Mouse (Mus musculus) CH12.LX (cell line): Measurements from ENCODE around the gene Camta1. TPM values are rescaled to one million over a fixed set of nuclear protein-coding genes. Genes with fewer than 3 reads are reported as not detected.

Experiments
- DNase-seq: peaks from one replicate; pipeline ENCODE4 v3.0.0-alpha.2; 2013; ENCODE audit errors: extremely low read depth
- H3K27ac ChIP-seq: 2 replicates; pipeline ENCODE4 v1.5.1; 2012; ENCODE audit warnings: low read depth, mild to moderate bottlenecking, control low read depth, moderate library complexity; ENCODE audit not compliant: insufficient read depth
- H3K27me3 ChIP-seq: replicated peaks from 2 replicates; pipeline ENCODE3; 2012; ENCODE audit warnings: inconsistent platforms
- H3K36me3 ChIP-seq, 2 experiments: replicated peaks in 1 of 2; 2 replicates each; pipeline versions ENCODE3 to v1.6.1; 2012; ENCODE audit warnings: inconsistent platforms in 1 of 2, low read length in 1 of 2, mild to moderate bottlenecking in 1 of 2, mixed read lengths in 1 of 2, moderate library complexity in 1 of 2; ENCODE audit not compliant: control insufficient read depth in 1 of 2, insufficient read depth in 1 of 2
- H3K4me1 ChIP-seq, 2 experiments: 2 replicates each; pipeline ENCODE4 v1.6.1; 2012; ENCODE audit warnings: inconsistent platforms in 1 of 2, moderate library complexity in 1 of 2; ENCODE audit not compliant: insufficient read depth in 2 of 2, control insufficient read depth in 1 of 2
- H3K4me2 ChIP-seq: 2 replicates; pipeline ENCODE4 v1.6.1; 2012; ENCODE audit warnings: low read depth, mild to moderate bottlenecking, control low read depth; ENCODE audit not compliant: poor library complexity, insufficient read depth, severe bottlenecking
- H3K4me3 ChIP-seq, 3 experiments: fragments of 150-350 bp in 1 of 3; sonication (generic) in 1 of 3; replicated peaks in 1 of 3; 2 replicates each; pipeline versions ENCODE3 to v1.5.1; 2011 to 2012; ENCODE audit warnings: low read depth in 2 of 3, low read length in 2 of 3, mild to moderate bottlenecking in 2 of 3, moderate library complexity in 2 of 3, control low read depth in 1 of 3, improper control_type of control experiment in 1 of 3, inconsistent platforms in 1 of 3, mixed read lengths in 1 of 3; ENCODE audit not compliant: poor library complexity in 1 of 3
- H3K79me2 ChIP-seq: replicated peaks from 2 replicates; pipeline ENCODE4 v1.6.1; 2012; ENCODE audit warnings: mild to moderate bottlenecking, moderate library complexity; ENCODE audit not compliant: control insufficient read depth, poor library complexity, insufficient read depth, severe bottlenecking; ENCODE audit errors: extremely low read depth
- H3K9ac ChIP-seq: 2 replicates; pipeline ENCODE4 v1.6.1; 2012; ENCODE audit warnings: low read depth, mild to moderate bottlenecking, control low read depth, moderate library complexity; ENCODE audit not compliant: insufficient read depth
- H3K9me3 ChIP-seq: replicated peaks from 2 replicates; pipeline ENCODE3; 2012; ENCODE audit warnings: low read length, inconsistent platforms, mixed read lengths
- ELF1 ChIP-seq: IDR thresholded peaks from 2 replicates; pipeline ENCODE4 v1.6.1; 2014; ENCODE audit warnings: low read depth, mild to moderate bottlenecking, inconsistent platforms, low read length, improper control_type of control experiment
- EP300 ChIP-seq: IDR thresholded peaks from 2 replicates; pipeline ENCODE4 v1.6.1; 2011; ENCODE audit warnings: low read length, improper control_type of control experiment
- ETS1 ChIP-seq: conservative IDR thresholded peaks from 2 replicates; pipeline ENCODE4 v1.6.1; 2012; ENCODE audit warnings: low read depth, mild to moderate bottlenecking, inconsistent platforms, low read length, improper control_type of control experiment, moderate library complexity
- IRF4 ChIP-seq: IDR thresholded peaks from 2 replicates; pipeline ENCODE4 v1.6.1; 2014; ENCODE audit warnings: low read depth, mild to moderate bottlenecking, inconsistent platforms, low read length, improper control_type of control experiment
- MAX ChIP-seq: IDR thresholded peaks from 2 replicates; pipeline ENCODE4 v1.6.1; 2011; ENCODE audit warnings: low read length, improper control_type of control experiment
- NELFE ChIP-seq: IDR thresholded peaks from 2 replicates; pipeline ENCODE4 v1.6.1; 2011; ENCODE audit warnings: low read depth, low read length, improper control_type of control experiment
- SMC3 ChIP-seq: IDR thresholded peaks from 2 replicates; pipeline ENCODE4 v1.6.1; 2011; ENCODE audit warnings: low read depth, low read length, improper control_type of control experiment
- USF1 ChIP-seq: IDR thresholded peaks from 2 replicates; pipeline ENCODE4 v1.6.1; 2014; ENCODE audit warnings: low read depth, mild to moderate bottlenecking, inconsistent platforms, low read length, improper control_type of control experiment
- ZNF384 ChIP-seq: IDR thresholded peaks from 2 replicates; pipeline ENCODE4 v1.6.1; 2012; ENCODE audit warnings: low read depth, low read length, improper control_type of control experiment, inconsistent platforms
- dilution Hi-C: fragments of 300-500 bp; cut with MboI; formaldehyde crosslinking; loops from 2 replicates; pipeline ENCODE4 v1.14.3; 2020; ENCODE audit warnings: low sequenced_read_pairs; ENCODE audit not compliant: extremely low pct_unique_long_range_greater_than_20kb, extremely low pct_ligation_motif_present
- in situ Hi-C: fragments of 300-500 bp; cut with MboI; formaldehyde crosslinking; loops from 3 replicates; pipeline ENCODE4 v1.14.3; 2019; ENCODE audit warnings: low sequenced_read_pairs, low pct_ligation_motif_present, low pct_unique_long_range_greater_than_20kb, mixed read lengths
- polyA plus RNA-seq: library from polyadenylated mRNA; unstranded; fragments of >175 nt; gene quantifications from 2 replicates; pipeline ENCODE4 v1.2.1, GENCODE M21; 2012; ENCODE audit warnings: low read depth; ENCODE audit not compliant: insufficient read length
- total RNA-seq, 2 experiments: library from RNA; depleted of rRNA; stranded (reverse); fragments of 300-350 nt in 1 of 2; fragments of >200 nt in 1 of 2; gene quantifications; 2 replicates each; pipeline ENCODE4 v1.2.3; 2012 to 2014

Gene Camta1
- total and polyA plus RNA-seq, 3 experiments, result 9.9 to 32.5 (median 15.3) TPM

DNA sequence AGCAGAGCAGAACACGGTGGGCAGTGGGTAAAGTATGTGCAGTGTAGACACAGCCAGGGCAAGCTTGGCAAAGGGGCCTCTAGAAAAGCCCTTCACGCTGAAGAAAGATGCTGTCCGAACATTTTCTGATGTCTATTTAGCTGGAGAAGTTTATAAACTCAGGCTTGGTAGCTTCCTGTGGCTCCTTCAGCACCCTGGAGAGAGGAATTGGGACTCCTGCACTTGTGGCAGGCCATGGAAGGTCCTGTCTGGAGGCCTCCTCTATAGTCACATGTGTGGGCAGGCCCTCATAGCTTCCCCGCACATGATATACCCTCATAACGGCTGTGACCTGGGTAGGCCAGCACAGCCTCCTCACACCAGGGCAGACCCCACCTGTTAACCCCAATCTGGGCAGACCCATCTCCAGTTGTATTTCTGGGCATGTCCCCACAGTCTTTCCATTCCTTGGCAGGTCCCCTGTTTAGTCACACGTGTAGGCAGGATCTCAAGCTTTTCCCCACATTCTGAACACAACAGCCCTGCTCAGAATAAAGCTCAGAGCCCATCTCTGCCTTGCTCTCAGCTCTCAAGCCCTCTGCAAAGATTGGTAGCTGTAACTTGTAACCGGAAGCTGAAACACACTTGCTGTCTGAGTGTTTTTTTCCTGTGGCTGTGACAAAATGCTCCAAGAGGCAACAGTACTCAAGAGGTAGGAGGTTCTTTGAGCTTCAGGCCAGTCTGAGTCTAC lies 616.4 kb downstream of the Camta1 start:
- H3K4me3 ChIP-seq, result no peak overlapping the region
- no peak overlapping the region for H3K27ac ChIP-seq
- peaks cover 97% of the 10 kb centered on the region for H3K9me3 ChIP-seq
- DNase-seq, result no peak
- H3K36me3 ChIP-seq, result no peaks in the 10 kb centered on the region
- H3K4me1 ChIP-seq, result no peaks in the 10 kb centered on the region
- dilution Hi-C loops (no loop called here), in situ Hi-C loops (no loop called here)
- H3K4me2 ChIP-seq, result no peak overlapping the region
- H3K79me2 ChIP-seq, result no peaks in the 10 kb centered on the region
- no peak overlapping the region for H3K9ac ChIP-seq
- no peaks in the 10 kb centered on the region for H3K27me3 ChIP-seq
- no peak for TF ChIP-seq ELF1

DNA sequence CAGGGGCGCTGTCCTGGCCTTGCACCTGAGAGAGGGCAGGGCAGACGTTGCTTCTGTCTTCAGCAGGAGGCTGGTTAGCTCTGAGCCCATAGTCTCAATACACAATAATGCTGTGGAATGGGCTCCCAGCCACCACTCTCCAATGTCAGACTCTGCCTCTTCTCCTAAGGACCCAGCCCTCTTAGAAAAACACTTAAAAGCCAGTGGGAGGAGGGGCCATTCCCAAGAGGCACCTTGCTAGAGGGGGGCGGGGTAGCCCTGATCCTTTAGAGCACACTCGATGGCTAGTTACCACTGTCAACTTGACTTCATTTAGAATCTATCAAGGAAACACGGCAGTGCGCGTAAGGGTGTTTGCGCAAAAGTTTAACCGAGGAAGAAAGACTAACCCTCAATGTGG lies 618.2 kb downstream of the Camta1 start:
- H3K4me3 ChIP-seq, result no peak overlapping the region
- peaks cover 100% of the 10 kb centered on the region for H3K9me3 ChIP-seq
- no peak overlapping the region for H3K4me2 ChIP-seq
- H3K9ac ChIP-seq, result no peak overlapping the region
- no peak overlapping the region for H3K27ac ChIP-seq
- H3K4me1 ChIP-seq, result no peaks in the 10 kb centered on the region
- no peak for TF ChIP-seq MAX
- no peak for TF ChIP-seq ZNF384
- no peak for TF ChIP-seq USF1
- TF ChIP-seq IRF4, result no peak
- TF ChIP-seq EP300, result no peak
- no peak for TF ChIP-seq ETS1
- TF ChIP-seq, all 38 proteins: peak for 0
- no peak for DNase-seq
- H3K27me3 ChIP-seq, result no peaks in the 10 kb centered on the region
- H3K79me2 ChIP-seq, result no peaks in the 10 kb centered on the region
- in situ Hi-C loops (no loop called here), dilution Hi-C loops (no loop called here)
- no peaks in the 10 kb centered on the region for H3K36me3 ChIP-seq

DNA sequence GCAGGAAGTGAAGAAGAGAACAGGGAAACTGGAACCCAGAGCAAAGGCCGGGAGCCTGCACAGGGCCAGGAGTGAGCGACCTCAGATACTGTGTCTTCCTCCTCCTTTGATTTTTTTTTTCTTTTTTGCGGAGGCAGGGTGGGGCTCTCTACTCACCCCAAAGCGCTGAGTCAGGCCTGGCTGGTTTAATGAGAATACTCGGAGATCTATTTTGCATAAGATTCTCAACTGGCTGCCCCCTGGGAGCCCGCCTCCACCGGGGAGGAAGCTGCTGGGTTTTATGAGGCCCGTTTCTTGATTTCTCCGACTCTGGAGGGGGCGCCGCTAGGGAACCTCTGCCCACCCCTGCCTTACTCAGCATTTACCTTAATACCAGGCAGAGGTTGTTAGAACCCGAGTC lies 618.9 kb downstream of the Camta1 start:
- Histone ChIP-seq H3K36me3 (no peaks in the 10 kb centered on the region), H3K4me1 (no peaks in the 10 kb centered on the region), H3K9ac (no peak overlapping the region), H3K27ac (no peak overlapping the region)
- dilution Hi-C loops, result no loop called here
- TF ChIP-seq ETS1 (no peak), SMC3 (no peak), NELFE (no peak)
- TF ChIP-seq, all 38 proteins: peak for 0
- no peak for DNase-seq
- Histone ChIP-seq H3K27me3 (no peaks in the 10 kb centered on the region), H3K79me2 (no peaks in the 10 kb centered on the region), H3K4me2 (no peak overlapping the region), H3K4me3 (no peak overlapping the region), H3K9me3 (peaks cover 98% of the 10 kb centered on the region)
- in situ Hi-C loops, result no loop called here
